Mouse (Mus musculus) stomach, embryonic 14.5 days (tissue): ENCODE data around the gene Ppia. TPM values are rescaled to one million over a fixed set of nuclear protein-coding genes. Genes with fewer than 3 reads are reported as not detected.
"Not testable (repeated sequence)": the region's sequence is repeated elsewhere in the genome, so short reads cannot be mapped to it uniquely, and the experiment has no call there.

Experiments used
- ATAC-seq: fragments of 200-750 bp; cut with Nextera tagmentation; 2 replicates; pipeline ENCODE4 v1.8.0; 2017; ENCODE audit warnings: low read depth, moderate TSS enrichment; ENCODE audit not compliant: insufficient number of reproducible peaks, insufficient read depth, low FRiP score
- H3K27ac ChIP-seq: fragments of 300-500 bp; sonication (generic); 2 replicates; pipeline ENCODE4 v1.5.1; 2014; ENCODE audit warnings: mild to moderate bottlenecking, low read length, moderate library complexity, mixed read lengths
- H3K27me3 ChIP-seq: fragments of 300-500 bp; sonication (generic); 2 replicates; pipeline ENCODE4 v1.6.1; 2014; ENCODE audit warnings: low read length, control low read depth, mixed read lengths; ENCODE audit not compliant: control insufficient read depth, insufficient read depth
- H3K36me3 ChIP-seq: fragments of 300-500 bp; sonication (generic); 2 replicates; pipeline ENCODE4 v1.6.1; 2014; ENCODE audit warnings: mild to moderate bottlenecking, control low read depth, low read length, moderate library complexity, mixed read lengths; ENCODE audit not compliant: control insufficient read depth, insufficient read depth
- H3K4me1 ChIP-seq: fragments of 300-500 bp; sonication (generic); 2 replicates; pipeline ENCODE4 v1.6.1; 2014; ENCODE audit warnings: low read length, control low read depth, mixed read lengths; ENCODE audit not compliant: control insufficient read depth, insufficient read depth
- H3K4me2 ChIP-seq: fragments of 300-500 bp; sonication (generic); replicated peaks from 2 replicates; pipeline ENCODE4 v1.6.1; 2014; ENCODE audit warnings: low read depth, low read length, control low read depth
- H3K4me3 ChIP-seq: fragments of 300-500 bp; sonication (generic); 2 replicates; pipeline ENCODE4 v1.5.1; 2014; ENCODE audit warnings: low read depth, low read length, control low read depth
- H3K9ac ChIP-seq: fragments of 300-500 bp; sonication (generic); replicated peaks from 2 replicates; pipeline ENCODE4 v1.6.1; 2014; ENCODE audit warnings: low read depth, mild to moderate bottlenecking, control low read depth, low read length, moderate library complexity, mixed read lengths
- H3K9me3 ChIP-seq: fragments of 300-500 bp; sonication (generic); 2 replicates; pipeline ENCODE4 v1.6.1; 2016; ENCODE audit warnings: low read depth, low read length, control low read depth; ENCODE audit not compliant: control insufficient read depth
- WGBS: fragments of 180-500 bp; shearing (Covaris S2); extraction: QIAGEN DNeasy Blood & Tissue Kit; methylation state at CpG from one replicate; pipeline ENCODE4 v1.1.7; 2014; 5-methylcytosine and 5-hydroxymethylcytosine counted together
- polyA plus RNA-seq: library from polyadenylated mRNA; unstranded; fragments of >200 nt; fragmentation: Nextera tagmentation; extraction: Ambion mirVana; gene quantifications from 2 replicates; pipeline ENCODE4 v1.2.1, GENCODE M21; 2014

Gene Ppia
- polyA plus RNA-seq, 1 experiment from 2014 or later, result 5,614 TPM

DNA sequence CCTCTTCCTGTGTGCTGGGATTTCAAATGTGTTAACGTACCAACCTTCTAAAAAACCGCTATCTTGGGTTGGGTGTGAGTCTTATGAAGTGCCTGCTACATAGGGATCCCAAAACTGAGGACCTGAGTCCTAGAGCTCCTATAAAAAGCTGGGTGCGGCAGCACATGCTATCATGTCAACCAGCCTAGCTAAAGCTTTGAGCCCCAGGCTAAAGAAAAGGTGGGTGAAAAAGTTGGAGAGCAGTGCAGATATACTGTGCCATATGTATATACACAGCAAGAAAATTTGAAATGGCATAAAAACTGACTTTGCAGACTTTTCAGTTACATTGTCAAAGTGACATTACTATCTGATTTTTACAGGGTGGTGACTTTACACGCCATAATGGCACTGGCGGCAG is 3.5 kb downstream of the Ppia start:
- 0 out of 2 replicates have a peak overlapping the region, but pooled peaks have one; percentile 3 for H3K4me3 ChIP-seq
- ATAC-seq, result no peak
- no peak overlapping the region for H3K27ac ChIP-seq
- no peak overlapping the region for H3K4me2 ChIP-seq
- peaks cover 11% of the 10 kb centered on the region for H3K4me1 ChIP-seq
- no peak overlapping the region for H3K9ac ChIP-seq
- no peaks in the 10 kb centered on the region for H3K9me3 ChIP-seq
- 83% methylated on average over 5 of the region's 5 CpGs for WGBS
- no peaks in the 10 kb centered on the region for H3K27me3 ChIP-seq
- H3K36me3 ChIP-seq, result peaks cover 38% of the 10 kb centered on the region

DNA sequence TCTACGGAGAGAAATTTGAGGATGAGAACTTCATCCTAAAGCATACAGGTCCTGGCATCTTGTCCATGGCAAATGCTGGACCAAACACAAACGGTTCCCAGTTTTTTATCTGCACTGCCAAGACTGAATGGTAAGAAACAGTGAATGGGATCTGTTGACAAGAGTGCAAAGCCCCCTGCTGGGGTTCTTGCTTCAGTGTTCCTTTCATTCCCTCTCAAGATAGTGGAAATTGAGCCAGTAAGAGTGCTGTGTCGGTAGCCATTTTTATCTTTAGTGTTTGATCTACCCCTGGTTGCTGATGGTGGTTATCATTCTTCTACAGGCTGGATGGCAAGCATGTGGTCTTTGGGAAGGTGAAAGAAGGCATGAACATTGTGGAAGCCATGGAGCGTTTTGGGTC is 3.9 kb downstream of the Ppia start:
- H3K9me3 ChIP-seq, H3K27ac ChIP-seq, ATAC-seq, H3K9ac ChIP-seq, H3K4me3 ChIP-seq, H3K27me3 ChIP-seq, H3K4me2 ChIP-seq: not testable (repeated sequence)
- 67% methylated on average over 4 of the region's 4 CpGs for WGBS
- peaks cover 11% of the 10 kb centered on the region for H3K4me1 ChIP-seq
- peaks cover 40% of the 10 kb centered on the region for H3K36me3 ChIP-seq

DNA sequence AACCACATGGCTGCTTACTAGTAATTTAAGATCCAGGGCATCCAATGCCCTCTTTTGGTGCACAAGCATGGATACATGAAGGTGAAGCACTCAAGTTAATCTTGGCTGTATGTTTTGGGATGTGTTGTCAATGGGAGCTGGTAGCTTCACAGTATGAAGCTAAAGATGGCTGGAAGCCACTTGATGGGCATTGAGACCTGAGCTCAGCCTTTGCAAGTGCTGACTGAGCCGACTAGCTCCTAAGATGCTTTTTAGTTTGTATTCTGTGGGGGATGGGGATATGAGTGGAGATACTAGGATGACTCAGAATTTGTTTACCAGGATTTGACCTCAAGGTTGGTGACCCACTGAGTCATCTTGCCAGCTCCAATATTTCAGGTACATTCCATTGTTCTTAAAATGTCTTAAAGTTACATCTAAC is 5.0 kb downstream of the Ppia start:
- Histone ChIP-seq H3K9ac (no peak overlapping the region), H3K9me3 (no peaks in the 10 kb centered on the region), H3K27ac (no peak overlapping the region), H3K4me1 (peaks cover 4% of the 10 kb centered on the region; the same call in 1 of the 2 replicates), H3K4me3 (no peak overlapping the region), H3K27me3 (no peaks in the 10 kb centered on the region), H3K36me3 (peaks cover 46% of the 10 kb centered on the region), H3K4me2 (no peak overlapping the region)
- no peak for ATAC-seq
- 3% methylated on average over 1 of the region's 1 CpGs for WGBS

DNA sequence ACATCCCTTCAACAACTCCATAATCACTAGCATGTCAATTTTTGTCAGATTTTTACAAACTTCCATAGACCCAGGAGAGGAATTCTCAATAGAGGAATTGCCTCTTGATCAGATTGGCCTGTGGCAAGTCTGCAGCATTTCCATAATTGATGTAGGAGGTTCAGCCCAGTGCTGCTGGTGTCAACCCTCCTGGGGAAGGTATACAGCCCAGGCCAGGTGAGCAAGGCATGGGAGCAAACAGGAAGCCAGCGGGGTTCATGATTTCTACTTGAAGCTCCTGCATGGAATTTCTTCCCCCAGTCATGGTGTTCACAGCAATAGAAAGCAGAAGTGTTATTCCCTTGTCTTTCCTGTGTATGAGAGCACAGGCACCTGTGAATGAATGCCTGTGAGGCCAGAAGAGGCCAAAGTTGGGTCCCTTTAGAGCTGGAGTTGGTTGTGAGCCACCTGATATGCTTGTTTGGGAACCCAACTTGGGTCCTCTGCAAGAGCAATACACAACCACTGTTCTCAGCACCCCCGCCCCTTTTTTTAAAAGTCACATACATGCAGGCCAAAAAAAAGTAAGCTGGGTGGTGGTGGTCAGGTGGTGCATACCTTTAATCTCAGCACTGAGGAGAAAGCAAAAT is 5.6 kb downstream of the Ppia start:
- no peaks in the 10 kb centered on the region for H3K9me3 ChIP-seq
- no peak for ATAC-seq
- H3K4me1 ChIP-seq, result peaks cover 4% of the 10 kb centered on the region; the same call in 1 of the 2 replicates
- no peak overlapping the region for H3K27ac ChIP-seq
- H3K27me3 ChIP-seq, result no peaks in the 10 kb centered on the region
- no peak overlapping the region for H3K4me3 ChIP-seq
- no peak overlapping the region for H3K9ac ChIP-seq
- H3K4me2 ChIP-seq, result no peak overlapping the region
- WGBS, result 68% methylated on average over 2 of the region's 2 CpGs
- peaks cover 49% of the 10 kb centered on the region for H3K36me3 ChIP-seq

DNA sequence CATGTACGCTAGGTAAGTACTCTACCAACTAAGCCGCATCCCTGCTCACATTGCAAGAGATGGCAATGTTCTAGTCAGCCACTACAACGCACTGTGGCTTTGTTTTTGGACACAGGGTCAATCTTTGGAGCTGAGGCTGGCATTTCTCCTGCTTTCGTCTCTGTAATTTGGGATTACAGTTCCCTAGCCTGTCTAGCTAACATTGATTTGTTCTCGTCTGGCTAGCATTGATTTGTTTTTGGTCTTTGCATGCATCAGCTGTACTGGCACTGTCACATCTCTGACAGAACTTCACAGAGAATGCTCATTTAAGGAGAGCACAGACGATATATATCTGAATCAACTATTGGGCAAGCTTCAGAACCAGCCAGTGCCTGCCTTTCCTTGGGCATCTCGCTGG is 14.9 kb downstream of the Ppia start:
- Histone ChIP-seq H3K36me3 (peaks cover 80% of the 10 kb centered on the region), H3K9me3 (no peaks in the 10 kb centered on the region), H3K4me2 (no peak overlapping the region), H3K4me3 (no peak overlapping the region), H3K27ac (no peak overlapping the region), H3K4me1 (no peaks in the 10 kb centered on the region), H3K9ac (no peak overlapping the region), H3K27me3 (no peaks in the 10 kb centered on the region)
- ATAC-seq, result no peak
- WGBS, result 90% methylated on average over 7 of the region's 7 CpGs

DNA sequence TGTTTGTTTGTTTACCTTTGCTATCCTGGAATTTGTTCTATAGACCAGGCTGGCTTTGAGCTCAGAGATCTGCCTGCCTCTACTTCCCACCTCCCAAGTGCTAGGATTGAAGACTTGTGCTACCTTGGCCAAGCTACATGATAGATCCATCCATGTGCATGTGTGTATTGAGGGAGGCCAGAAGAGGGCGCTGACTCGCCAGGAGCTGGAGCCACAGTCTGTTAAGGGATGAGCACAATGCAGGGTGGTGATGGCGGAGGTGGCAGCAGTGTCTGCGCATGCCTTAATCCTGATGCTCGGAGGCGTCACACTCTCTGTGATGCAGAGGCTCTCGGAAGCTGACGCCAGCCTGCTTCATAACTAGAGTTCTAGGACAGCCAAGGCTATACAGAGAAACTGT is 21.2 kb downstream of the Ppia start:
- Histone ChIP-seq H3K36me3 (peaks cover 62% of the 10 kb centered on the region), H3K4me2 (no peak overlapping the region), H3K4me3 (no peak overlapping the region), H3K9me3 (no peaks in the 10 kb centered on the region), H3K27me3 (no peaks in the 10 kb centered on the region), H3K9ac (no peak overlapping the region), H3K4me1 (no peaks in the 10 kb centered on the region), H3K27ac (no peak overlapping the region)
- WGBS, result 76% methylated on average over 8 of the region's 8 CpGs
- ATAC-seq, result no peak

DNA sequence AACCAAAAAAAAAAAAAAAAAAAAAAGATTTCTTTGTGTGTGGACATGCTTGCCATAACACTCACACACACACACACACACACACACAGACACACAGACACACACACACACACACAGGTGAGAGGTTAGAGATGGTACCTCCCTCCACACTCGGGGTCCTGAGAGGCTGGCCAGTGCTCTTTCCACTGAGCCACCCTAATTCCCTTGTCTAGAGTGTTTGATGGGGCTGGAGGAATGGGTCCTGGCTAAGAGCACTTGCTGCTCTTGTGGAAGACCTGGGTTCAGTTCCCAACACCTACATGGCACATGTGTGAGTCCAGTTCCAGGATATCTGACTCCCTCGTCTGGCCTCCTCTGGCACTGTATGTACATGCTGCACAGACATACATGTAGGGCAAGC is 22.4 kb downstream of the Ppia start:
- no peaks in the 10 kb centered on the region for H3K9me3 ChIP-seq
- H3K4me3 ChIP-seq, result no peak overlapping the region
- no peaks in the 10 kb centered on the region for H3K27me3 ChIP-seq
- 88% methylated on average over 2 of the region's 2 CpGs for WGBS
- H3K9ac ChIP-seq, result no peak overlapping the region
- no peak overlapping the region for H3K4me2 ChIP-seq
- H3K4me1 ChIP-seq, result no peaks in the 10 kb centered on the region
- no peak for ATAC-seq
- H3K36me3 ChIP-seq, result peaks cover 50% of the 10 kb centered on the region
- H3K27ac ChIP-seq, result no peak overlapping the region

DNA sequence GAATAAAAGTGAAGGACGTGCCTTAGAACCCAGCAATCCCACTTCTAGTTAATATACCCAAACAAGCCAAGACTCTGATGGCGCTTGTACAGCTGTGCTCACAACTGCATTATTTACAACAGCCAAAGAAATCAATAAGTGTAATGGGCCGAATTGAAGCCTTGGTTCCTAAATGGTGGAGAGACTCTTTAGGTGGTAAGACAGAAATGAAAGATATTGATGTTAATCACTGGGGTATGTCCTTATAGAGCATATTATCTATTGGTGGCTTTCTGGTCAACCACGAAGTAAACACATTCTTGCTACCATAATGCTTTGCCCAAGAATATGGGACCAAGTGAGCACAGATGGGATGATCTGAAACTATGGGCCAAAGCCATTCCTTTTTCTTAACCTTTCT is 24.9 kb downstream of the Ppia start:
- H3K27ac ChIP-seq, result no peak overlapping the region
- H3K4me3 ChIP-seq, result no peak overlapping the region
- ATAC-seq, result no peak
- peaks cover 30% of the 10 kb centered on the region for H3K36me3 ChIP-seq
- no peaks in the 10 kb centered on the region for H3K9me3 ChIP-seq
- H3K9ac ChIP-seq, result no peak overlapping the region
- H3K4me2 ChIP-seq, result no peak overlapping the region
- peaks cover 6% of the 10 kb centered on the region for H3K4me1 ChIP-seq
- 93% methylated on average over 4 of the region's 4 CpGs for WGBS
- no peaks in the 10 kb centered on the region for H3K27me3 ChIP-seq

DNA sequence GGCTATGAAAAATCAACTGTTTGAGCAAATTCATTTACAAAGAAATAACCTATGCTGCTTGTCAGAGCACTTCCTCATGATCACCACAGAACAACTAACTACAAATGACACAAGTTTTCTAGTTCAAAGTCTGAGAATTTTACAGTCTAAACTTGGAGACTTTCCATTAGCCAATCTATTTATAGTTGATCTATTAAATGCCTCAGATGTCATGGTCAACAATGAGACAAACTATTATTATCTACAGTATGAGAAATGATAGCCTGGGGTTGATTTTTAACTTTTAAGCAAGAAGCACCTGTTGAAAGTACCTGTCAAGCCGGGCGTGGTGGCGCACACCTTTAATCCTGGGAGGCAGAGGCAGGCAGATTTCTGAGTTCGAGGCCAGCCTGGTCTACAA is 27.3 kb downstream of the Ppia start:
- no peak for ATAC-seq
- H3K27me3 ChIP-seq, result no peaks in the 10 kb centered on the region
- WGBS, result 91% methylated on average over 4 of the region's 4 CpGs
- no peak overlapping the region; the same call in 1 of the 2 replicates for H3K4me3 ChIP-seq
- H3K9ac ChIP-seq, result no peak overlapping the region
- peaks cover 11% of the 10 kb centered on the region for H3K36me3 ChIP-seq
- H3K9me3 ChIP-seq, result no peaks in the 10 kb centered on the region
- H3K4me1 ChIP-seq, result peaks cover 6% of the 10 kb centered on the region
- H3K27ac ChIP-seq, result no peak overlapping the region
- peak overlapping the region; percentile 72; the same call in 1 of the 2 replicates for H3K4me2 ChIP-seq
